Mouse (Mus musculus): ENCODE data around the gene Slc26a1.

Gene Slc26a1

GRCm38 (mm10) chr5:108675251-108675816 is at the start of gene Slc26a1:
Gene Slc26a1 (minus strand): TSS chr5:108675569.
- in situ Hi-C loops (cut with MboI, MseI) = no loop called here

GRCm38 (mm10) chr5:108724006-108724405 is 48.6 kb upstream of the Slc26a1 start:
- in situ Hi-C loops (cut with MboI, MseI) = no loop called here

GRCm38 (mm10) chr5:108719761-108720160 is 44.4 kb upstream of the Slc26a1 start:
- in situ Hi-C loops (cut with MboI, MseI) = no loop called here

GRCm38 (mm10) chr5:108718051-108718450 is 42.7 kb upstream of the Slc26a1 start:
- in situ Hi-C loops (cut with MboI, MseI) = no loop called here

GRCm38 (mm10) chr5:108715974-108716373 is 40.6 kb upstream of the Slc26a1 start:
- in situ Hi-C loops (cut with MboI, MseI) = no loop called here

- in situ Hi-C loops (cut with MboI, MseI) = no loop called here
These were observed 38.8 kb upstream of the Slc26a1 start for GRCm38 (mm10) chr5:108714149-108714548.

GRCm38 (mm10) chr5:108713691-108714090 is 38.3 kb upstream of the Slc26a1 start:
- in situ Hi-C loops (cut with MboI, MseI) = no loop called here

- in situ Hi-C loops (cut with MboI, MseI) = no loop called here
These were observed 37.7 kb upstream of the Slc26a1 start for GRCm38 (mm10) chr5:108713096-108713495.

- in situ Hi-C loops (cut with MboI, MseI) = no loop called here
These were observed 36.6 kb upstream of the Slc26a1 start for GRCm38 (mm10) chr5:108711968-108712367.

- in situ Hi-C loops (cut with MboI, MseI) = no loop called here
These were observed 33.8 kb upstream of the Slc26a1 start for GRCm38 (mm10) chr5:108708981-108709731.

- in situ Hi-C loops (cut with MboI, MseI) = no loop called here
These were observed 33.0 kb upstream of the Slc26a1 start for GRCm38 (mm10) chr5:108708419-108708818.

- in situ Hi-C loops (cut with MboI, MseI) = no loop called here
These were observed 32.4 kb upstream of the Slc26a1 start for GRCm38 (mm10) chr5:108707758-108708157.

- in situ Hi-C loops (cut with MboI, MseI) = no loop called here
These were observed 28.6 kb upstream of the Slc26a1 start for GRCm38 (mm10) chr5:108703754-108704626.

GRCm38 (mm10) chr5:108701341-108702021 is 26.1 kb upstream of the Slc26a1 start:
- in situ Hi-C loops (cut with MboI, MseI) = no loop called here

- in situ Hi-C loops (cut with MboI, MseI) = no loop called here
These were observed 25.0 kb upstream of the Slc26a1 start for GRCm38 (mm10) chr5:108700346-108700745.

- in situ Hi-C loops (cut with MboI, MseI) = loop anchor here in 1 of 2 experiments (5.0 kb wide), 1 partner anchor 1405 kb away; no protein-coding TSS in a partner anchor
These were observed 22.0 kb upstream of the Slc26a1 start for GRCm38 (mm10) chr5:108697341-108697753.

GRCm38 (mm10) chr5:108696542-108696941 is 21.2 kb upstream of the Slc26a1 start:
- in situ Hi-C loops (cut with MboI, MseI) = loop anchor here in 1 of 2 experiments (5.0 kb wide), 1 partner anchor 1406 kb away; no protein-coding TSS in a partner anchor

GRCm38 (mm10) chr5:108695861-108696260 is 20.5 kb upstream of the Slc26a1 start:
- in situ Hi-C loops (cut with MboI, MseI) = loop anchor here in 1 of 2 experiments (5.0 kb wide), 1 partner anchor 1406 kb away; no protein-coding TSS in a partner anchor

- in situ Hi-C loops (cut with MboI, MseI) = loop anchor here in 1 of 2 experiments (5.0 kb wide), 1 partner anchor 1408 kb away; no protein-coding TSS in a partner anchor
These were observed 19.2 kb upstream of the Slc26a1 start for GRCm38 (mm10) chr5:108694352-108695261.

- in situ Hi-C loops (cut with MboI, MseI) = no loop called here
These were observed 18.5 kb upstream of the Slc26a1 start for GRCm38 (mm10) chr5:108693872-108694288.

Measured in T-helper 17 cell (primary cell).